Mouse (Mus musculus) spleen, adult 2 months (tissue): Measurements from ENCODE around the gene Tnip1. TPM values are rescaled to one million over a fixed set of nuclear protein-coding genes. Genes with fewer than 3 reads are reported as not detected.

ENCODE experiments used
- DNase-seq, 2 experiments: peaks; one replicate each; pipeline versions ENCODE4 v3.0.0 to v3.0.0-alpha.2; 2012 to 2021; ENCODE audit warnings: low spot score in 2 of 2, low read depth in 1 of 2
- H3K27ac ChIP-seq: fragments of 200-500 bp; 2 replicates; pipeline ENCODE4 v1.5.1; 2012; ENCODE audit warnings: low read length, inconsistent platforms; ENCODE audit not compliant: insufficient read depth
- H3K27me3 ChIP-seq: fragments of 200-500 bp; 2 replicates; pipeline ENCODE4 v1.6.1; 2012; ENCODE audit warnings: mild to moderate bottlenecking, moderate library complexity, low read length, inconsistent platforms; ENCODE audit not compliant: control insufficient read depth, insufficient read depth
- H3K36me3 ChIP-seq: fragments of 200-500 bp; 2 replicates; pipeline ENCODE4 v1.6.1; 2012; ENCODE audit warnings: mild to moderate bottlenecking, low read length, inconsistent platforms; ENCODE audit not compliant: control insufficient read depth, insufficient read depth
- H3K4me1 ChIP-seq: fragments of 200-500 bp; 2 replicates; pipeline ENCODE4 v1.6.1; 2011; ENCODE audit warnings: inconsistent platforms; ENCODE audit not compliant: control insufficient read depth, insufficient read depth, insufficient read length
- H3K4me3 ChIP-seq: fragments of 200-500 bp; 2 replicates; pipeline ENCODE4 v1.5.1; 2011; ENCODE audit warnings: mild to moderate bottlenecking, inconsistent platforms; ENCODE audit not compliant: insufficient read depth, insufficient read length; ENCODE audit errors: extremely low read depth
- CTCF ChIP-seq: fragments of 200-500 bp; IDR thresholded peaks from 2 replicates; pipeline ENCODE4 v1.5.1; 2011; ENCODE audit warnings: mild to moderate bottlenecking, inconsistent platforms; ENCODE audit not compliant: insufficient read depth, insufficient read length, insufficient replicate concordance; ENCODE audit errors: extremely low read depth
- POLR2A ChIP-seq: fragments of 200-500 bp; IDR thresholded peaks from 2 replicates; pipeline ENCODE4 v1.6.1; 2011; ENCODE audit warnings: low read depth, low read length, inconsistent platforms
- WGBS: fragments of 180-500 bp; shearing (Covaris S2); methylation state at CpG from one replicate; pipeline ENCODE4 v1.1.7; 2018; 5-methylcytosine and 5-hydroxymethylcytosine counted together
- polyA plus RNA-seq: library from polyadenylated mRNA; depleted of rRNA; stranded (reverse); fragments of >200 nt; gene quantifications from 2 replicates; pipeline ENCODE4 v1.2.3, GENCODE M21; 2012

The Tnip1 gene
- polyA plus RNA-seq, 1 experiment: 54.6 TPM

DNA sequence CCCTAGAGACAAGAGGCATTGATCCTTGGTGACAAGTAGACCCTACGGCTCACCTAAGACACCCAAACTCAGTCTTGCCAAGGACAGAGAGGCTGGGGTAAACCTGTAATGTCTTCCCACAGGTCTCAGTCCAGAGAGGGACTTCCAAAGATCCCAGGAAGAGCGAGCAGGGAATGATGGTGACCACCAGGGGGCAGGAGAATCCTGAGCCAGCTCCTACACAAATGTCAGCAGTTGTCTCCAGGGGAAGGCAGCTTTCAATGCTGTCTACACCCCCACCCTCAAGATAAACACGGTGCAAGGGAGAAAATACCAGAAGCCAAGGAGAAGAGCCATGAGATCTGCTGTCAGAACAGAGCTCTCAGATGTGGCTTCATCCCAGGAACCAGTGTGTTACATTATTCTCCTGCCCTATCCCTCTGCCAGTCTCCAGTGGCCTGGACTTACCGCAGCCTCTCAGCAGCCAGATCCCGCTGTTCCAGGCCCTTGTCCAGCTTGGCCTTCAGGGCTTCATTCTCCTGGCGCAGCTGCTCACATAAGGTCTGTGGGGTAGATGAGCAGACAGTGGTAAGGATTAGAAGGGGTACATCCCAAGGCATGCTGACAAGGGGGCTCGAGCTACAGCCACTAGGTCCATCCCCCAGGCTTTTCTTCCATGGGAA lies 32.3 kb downstream of the Tnip1 start:
- DNase-seq: no peak
- Histone ChIP-seq H3K4me3 (no peak overlapping the region), H3K27ac (no peak overlapping the region), H3K4me1 (no peaks in the 10 kb centered on the region), H3K27me3 (no peaks in the 10 kb centered on the region), H3K36me3 (peaks cover 69% of the 10 kb centered on the region)
- 90% methylated on average over 7 of the region's 7 CpGs for WGBS
- TF ChIP-seq CTCF: peak; percentile 41; the same call in 1 of the 2 replicates
- no peak for TF ChIP-seq POLR2A

DNA sequence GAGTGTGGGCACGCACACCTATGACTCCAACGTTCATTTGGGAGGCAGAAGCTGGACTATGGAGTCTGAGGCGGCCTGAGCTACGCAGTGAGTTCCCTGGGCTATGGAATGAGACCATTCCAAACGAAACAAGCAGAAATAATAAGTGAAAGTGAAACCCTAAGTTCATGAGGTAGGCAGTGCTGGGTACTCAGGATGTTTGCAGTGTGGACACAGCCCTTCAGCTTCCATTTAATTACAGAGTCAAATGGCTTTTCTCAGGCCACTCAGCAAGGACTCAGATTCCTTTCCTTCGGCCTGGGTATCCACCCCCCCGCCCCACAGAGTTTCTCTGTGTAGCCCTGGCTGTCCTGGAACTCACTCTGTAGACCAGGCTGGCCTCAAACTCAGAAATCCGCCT lies 33.0 kb downstream of the Tnip1 start:
- Histone ChIP-seq H3K36me3 (peaks cover 68% of the 10 kb centered on the region), H3K4me3 (no peak overlapping the region), H3K27ac (no peak overlapping the region), H3K4me1 (no peaks in the 10 kb centered on the region), H3K27me3 (no peaks in the 10 kb centered on the region)
- TF ChIP-seq CTCF (no peak), POLR2A (no peak)
- no peak for DNase-seq
- WGBS: 94% methylated on average over 8 of the region's 8 CpGs

DNA sequence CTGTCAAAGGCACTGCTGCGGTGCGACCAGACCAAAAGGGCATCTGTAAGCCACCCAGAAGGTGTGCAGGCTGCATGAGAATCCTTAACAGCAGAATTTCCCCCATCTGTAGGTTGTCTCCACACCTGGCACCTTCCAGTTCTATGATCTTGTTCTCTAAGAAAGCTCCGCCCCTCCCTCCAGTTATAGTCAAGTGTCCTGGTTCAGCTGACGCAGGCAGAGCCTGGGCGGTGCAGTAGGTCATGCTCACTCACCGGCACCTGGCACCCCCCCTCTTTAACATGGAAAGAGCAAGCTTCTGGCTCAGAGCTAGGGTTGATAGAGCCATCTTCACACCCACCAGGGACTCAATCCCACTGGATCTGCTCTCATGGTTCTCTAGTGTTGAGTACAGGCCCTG lies 33.4 kb downstream of the Tnip1 start:
- no peak overlapping the region for H3K27ac ChIP-seq
- 96% methylated on average over 6 of the region's 6 CpGs for whole genome bisulfite sequencing

DNA sequence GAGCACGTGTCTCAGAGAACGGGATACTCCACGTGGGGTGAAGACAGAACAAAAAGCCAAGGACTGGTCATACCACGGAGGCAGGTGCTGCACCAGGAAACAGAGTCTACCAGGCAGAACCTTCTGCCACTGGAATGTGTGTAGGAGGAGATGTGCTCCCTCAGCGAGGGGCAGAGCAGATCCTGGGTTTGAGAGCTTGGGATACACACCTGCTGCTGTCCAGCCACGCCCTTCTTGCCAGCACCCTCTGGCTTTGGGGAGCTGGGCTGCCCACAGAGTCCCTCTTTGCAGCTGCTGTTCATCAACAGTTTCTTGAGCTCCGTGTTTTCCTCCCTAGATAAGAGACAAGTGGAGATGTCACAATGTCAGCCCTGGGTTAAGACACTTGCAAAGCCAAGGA lies 33.8 kb downstream of the Tnip1 start:
- H3K27ac ChIP-seq: no peak overlapping the region
- no peaks in the 10 kb centered on the region for H3K4me1 ChIP-seq
- TF ChIP-seq POLR2A (no peak), CTCF (no peak)
- H3K4me3 ChIP-seq: no peak overlapping the region
- WGBS: 92% methylated on average over 7 of the region's 7 CpGs
- H3K36me3 ChIP-seq: peaks cover 70% of the 10 kb centered on the region
- DNase-seq: no peak
- H3K27me3 ChIP-seq: no peaks in the 10 kb centered on the region

More for the DNA sequence above, 33.4 kb downstream of the Tnip1 start:
- H3K4me1 ChIP-seq: no peaks in the 10 kb centered on the region
- TF ChIP-seq POLR2A (no peak), CTCF (no peak)
- no peak overlapping the region for H3K4me3 ChIP-seq
- H3K27me3 ChIP-seq: no peaks in the 10 kb centered on the region
- no peak for DNase-seq
- H3K36me3 ChIP-seq: peaks cover 70% of the 10 kb centered on the region

DNA sequence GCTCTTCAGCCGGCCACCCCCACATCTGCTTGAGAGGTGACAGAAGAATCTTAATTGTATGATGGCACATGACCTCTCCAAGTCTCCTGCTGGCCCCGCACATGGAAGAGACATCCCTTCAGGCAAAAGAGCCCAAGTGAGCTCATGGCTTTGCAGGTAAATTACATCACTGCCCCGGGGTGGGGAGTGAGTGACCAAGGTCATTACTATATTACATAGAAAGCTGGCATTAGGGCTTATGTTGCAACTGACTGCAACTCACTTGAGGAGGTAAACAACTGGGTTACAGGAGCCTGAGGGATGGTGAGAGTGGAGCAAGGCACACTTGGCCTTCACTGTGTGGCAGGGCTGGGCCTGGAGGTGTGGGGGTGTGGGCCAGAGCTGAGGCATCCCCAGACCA lies 34.5 kb downstream of the Tnip1 start:
- peaks cover 73% of the 10 kb centered on the region for H3K36me3 ChIP-seq
- no peak overlapping the region for H3K4me3 ChIP-seq
- TF ChIP-seq POLR2A: no peak
- no peak for TF ChIP-seq CTCF
- H3K4me1 ChIP-seq: no peaks in the 10 kb centered on the region
- 90% methylated on average over 3 of the region's 3 CpGs for WGBS
- no peak for DNase-seq
- no peaks in the 10 kb centered on the region for H3K27me3 ChIP-seq
- H3K27ac ChIP-seq: no peak overlapping the region

DNA sequence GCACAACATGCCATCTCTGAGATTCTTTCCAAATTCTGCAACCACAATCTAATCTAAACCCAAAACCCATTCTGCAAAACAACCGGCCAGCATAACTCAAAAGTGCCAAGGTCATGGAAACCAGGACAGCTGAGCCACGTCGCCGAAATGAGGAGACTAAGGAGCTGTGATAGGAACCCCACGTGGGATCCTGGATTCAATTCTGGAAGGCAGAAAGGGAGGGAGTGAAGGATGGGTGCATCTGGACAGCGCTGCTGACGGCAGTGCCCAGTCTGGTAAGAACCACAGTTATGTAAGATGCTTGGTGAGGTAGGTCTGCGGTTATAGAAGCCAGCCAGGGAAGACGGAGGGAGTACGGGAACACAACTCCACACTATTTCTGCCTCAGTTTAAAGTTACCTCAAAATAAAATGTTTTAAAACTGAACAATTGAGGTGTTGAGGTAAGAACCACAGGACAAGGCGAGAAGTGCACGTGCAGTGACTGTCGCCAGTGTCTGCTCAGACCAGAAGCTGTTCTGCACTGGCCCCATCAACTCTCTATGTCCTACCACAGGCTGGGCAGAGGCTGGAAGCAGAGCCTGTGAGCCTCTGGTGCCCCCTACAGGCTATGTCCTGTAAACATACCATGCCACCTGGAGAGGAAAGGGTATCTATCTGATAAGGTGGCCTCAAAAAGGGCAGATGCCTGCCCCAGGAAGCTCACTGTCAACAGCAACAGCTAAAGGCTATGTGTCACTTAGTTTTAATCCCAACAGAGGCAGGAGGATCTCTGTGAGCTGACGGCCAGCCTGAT lies 35.2 kb downstream of the Tnip1 start:
- Histone ChIP-seq H3K4me3 (no peak overlapping the region), H3K27ac (no peak overlapping the region), H3K27me3 (no peaks in the 10 kb centered on the region), H3K36me3 (peaks cover 77% of the 10 kb centered on the region), H3K4me1 (no peaks in the 10 kb centered on the region)
- WGBS: 91% methylated on average over 14 of the region's 14 CpGs
- TF ChIP-seq CTCF: peak; percentile 76; the same call in 1 of the 2 replicates
- TF ChIP-seq POLR2A: no peak
- DNase-seq: peak in 1 of 2 experiments; percentile 58

DNA sequence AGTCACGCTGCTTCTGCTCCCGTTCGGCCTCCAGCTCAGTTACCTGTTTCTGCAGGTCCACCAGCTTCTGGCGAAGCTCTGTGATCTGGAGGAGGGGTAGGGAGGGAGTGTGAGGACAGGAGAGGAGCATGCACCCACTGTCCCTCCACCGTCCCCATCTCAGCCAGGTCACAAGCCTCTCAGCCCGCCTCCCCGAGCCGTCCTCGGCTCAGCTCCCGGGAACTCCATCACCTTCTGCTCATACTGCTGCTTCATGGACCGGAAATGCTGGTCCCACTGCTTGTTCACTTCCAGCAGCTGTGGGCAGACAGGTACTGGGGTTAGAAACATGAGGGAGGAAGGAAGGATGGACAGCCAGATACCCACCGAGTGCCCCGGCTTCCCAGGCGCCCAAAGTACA lies 38.6 kb downstream of the Tnip1 start:
- TF ChIP-seq CTCF: no peak
- TF ChIP-seq POLR2A: no peak
- Histone ChIP-seq H3K4me3 (no peak overlapping the region), H3K27me3 (no peaks in the 10 kb centered on the region), H3K27ac (no peak overlapping the region), H3K36me3 (peaks cover 72% of the 10 kb centered on the region), H3K4me1 (no peaks in the 10 kb centered on the region)
- 94% methylated on average over 14 of the region's 14 CpGs for WGBS
- DNase-seq: no peak
